Mouse (Mus musculus) G1E (cell line): ENCODE data around the gene Ptprcap. TPM values are rescaled to one million over a fixed set of nuclear protein-coding genes. Genes with fewer than 3 reads are reported as not detected.
A peak's percentile ranks its signal among the peaks of the same experiment; 100 is the strongest.

ENCODE experiments used
- ATAC-seq: 2 replicates; pipeline ENCODE4 v1.8.0; 2016; ENCODE audit warnings: mild to moderate bottlenecking; ENCODE audit not compliant: insufficient number of reproducible peaks, poor library complexity, low FRiP score, severe bottlenecking; ENCODE audit errors: extremely low read depth
- DNase-seq: peaks from one replicate; pipeline ENCODE4 v3.0.0; 2012; ENCODE audit warnings: low spot score
- H3K27me3 ChIP-seq: 2 replicates; pipeline ENCODE4 v1.6.1; 2012; ENCODE audit warnings: mild to moderate bottlenecking, low read length, inconsistent platforms; ENCODE audit not compliant: insufficient read depth
- H3K36me3 ChIP-seq: replicated peaks from 2 replicates; pipeline ENCODE3; 2012; ENCODE audit warnings: mild to moderate bottlenecking, inconsistent platforms
- H3K4me1 ChIP-seq: 2 replicates; pipeline ENCODE4 v1.6.1; 2012; ENCODE audit warnings: low read depth, low read length, inconsistent platforms, mixed read lengths; ENCODE audit not compliant: insufficient read depth
- H3K4me3 ChIP-seq: 2 replicates; pipeline ENCODE4 v1.5.1; 2012; ENCODE audit warnings: low read depth, mild to moderate bottlenecking, inconsistent platforms, low read length, moderate library complexity, mixed read lengths
- H3K9me3 ChIP-seq: replicated peaks from 2 replicates; pipeline ENCODE4 v1.6.1; 2012; ENCODE audit warnings: inconsistent platforms
- CTCF ChIP-seq: IDR thresholded peaks from 2 replicates; pipeline ENCODE4 v1.5.1; 2012; ENCODE audit warnings: low read depth, low read length, inconsistent platforms, mixed read lengths
- GATA1 ChIP-seq: IDR thresholded peaks from 2 replicates; pipeline ENCODE4 v1.6.1; 2012; ENCODE audit warnings: borderline replicate concordance, low read length, inconsistent platforms, mixed read lengths
- GATA2 ChIP-seq: IDR thresholded peaks from 2 replicates; pipeline ENCODE4 v1.6.1; 2012; ENCODE audit warnings: low read depth, low read length, inconsistent platforms, borderline replicate concordance
- POLR2AphosphoS5 ChIP-seq: IDR thresholded peaks from 2 replicates; pipeline ENCODE4 v1.6.1; 2012; ENCODE audit warnings: low read depth, low read length, inconsistent platforms; ENCODE audit not compliant: insufficient replicate concordance
- TAL1 ChIP-seq: conservative IDR thresholded peaks from 2 replicates; pipeline ENCODE4 v1.6.1; 2012; ENCODE audit warnings: low read depth, low read length, inconsistent platforms, mixed read lengths
- polyA plus RNA-seq: library from polyadenylated mRNA; stranded (reverse); fragments of >175 nt; gene quantifications from 2 replicates; pipeline ENCODE4 v1.2.3, GENCODE M21; 2012
- total RNA-seq, 2 experiments: library from RNA; stranded (forward) in 1 of 2; stranded (reverse) in 1 of 2; fragments of 200-1000 nt in 1 of 2; fragments of >200 nt in 1 of 2; fragmentation: Nextera tagmentation in 1 of 2; gene quantifications; 2 replicates each; pipeline ENCODE4 v1.2.3; 2014 to 2017

Gene Ptprcap
- total and polyA plus RNA-seq, 3 experiments: 34.6 to 261 (median 88.5) TPM

GRCm38 (mm10) chr19:4181892-4182291, 28.5 kb downstream of the Ptprcap start:
- Histone ChIP-seq H3K9me3 (no peaks in the 10 kb centered on the region), H3K4me3 (no peak overlapping the region), H3K4me1 (peaks cover 26% of the 10 kb centered on the region), H3K36me3 (peaks cover 53% of the 10 kb centered on the region), H3K27me3 (peaks cover 17% of the 10 kb centered on the region)
- ATAC-seq: no peak
- no peak for TF ChIP-seq TAL1
- DNase-seq: no peak

DNA sequence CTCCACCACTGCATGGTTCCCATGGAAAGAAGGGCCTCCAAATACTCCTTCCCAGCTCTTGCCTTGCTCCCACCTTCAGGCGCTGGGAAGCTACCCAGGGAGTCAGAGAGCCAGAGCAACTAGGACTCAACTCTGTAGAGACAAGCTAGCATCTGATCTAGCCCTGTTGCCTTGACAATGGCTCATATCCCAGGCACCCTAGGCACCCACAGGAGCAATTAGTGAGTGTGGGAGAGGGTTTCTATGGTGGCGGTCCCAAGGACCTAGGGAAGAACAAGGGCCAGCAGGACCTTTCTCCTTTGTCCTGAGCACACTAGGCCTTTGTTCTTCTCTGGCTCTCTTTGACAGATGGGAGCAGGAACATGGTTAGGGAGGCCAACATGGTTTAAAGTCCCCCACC, 30.3 kb downstream of the Ptprcap start:
- Histone ChIP-seq H3K9me3 (no peaks in the 10 kb centered on the region), H3K4me1 (peaks cover 33% of the 10 kb centered on the region), H3K27me3 (peaks cover 10% of the 10 kb centered on the region), H3K4me3 (no peak overlapping the region), H3K36me3 (peaks cover 70% of the 10 kb centered on the region)
- ATAC-seq (no peak), DNase-seq (no peak)
- no peak for TF ChIP-seq POLR2AphosphoS5
- no peak for TF ChIP-seq GATA1
- TF ChIP-seq CTCF: no peak
- no peak for TF ChIP-seq GATA2
- TF ChIP-seq TAL1: no peak

DNA sequence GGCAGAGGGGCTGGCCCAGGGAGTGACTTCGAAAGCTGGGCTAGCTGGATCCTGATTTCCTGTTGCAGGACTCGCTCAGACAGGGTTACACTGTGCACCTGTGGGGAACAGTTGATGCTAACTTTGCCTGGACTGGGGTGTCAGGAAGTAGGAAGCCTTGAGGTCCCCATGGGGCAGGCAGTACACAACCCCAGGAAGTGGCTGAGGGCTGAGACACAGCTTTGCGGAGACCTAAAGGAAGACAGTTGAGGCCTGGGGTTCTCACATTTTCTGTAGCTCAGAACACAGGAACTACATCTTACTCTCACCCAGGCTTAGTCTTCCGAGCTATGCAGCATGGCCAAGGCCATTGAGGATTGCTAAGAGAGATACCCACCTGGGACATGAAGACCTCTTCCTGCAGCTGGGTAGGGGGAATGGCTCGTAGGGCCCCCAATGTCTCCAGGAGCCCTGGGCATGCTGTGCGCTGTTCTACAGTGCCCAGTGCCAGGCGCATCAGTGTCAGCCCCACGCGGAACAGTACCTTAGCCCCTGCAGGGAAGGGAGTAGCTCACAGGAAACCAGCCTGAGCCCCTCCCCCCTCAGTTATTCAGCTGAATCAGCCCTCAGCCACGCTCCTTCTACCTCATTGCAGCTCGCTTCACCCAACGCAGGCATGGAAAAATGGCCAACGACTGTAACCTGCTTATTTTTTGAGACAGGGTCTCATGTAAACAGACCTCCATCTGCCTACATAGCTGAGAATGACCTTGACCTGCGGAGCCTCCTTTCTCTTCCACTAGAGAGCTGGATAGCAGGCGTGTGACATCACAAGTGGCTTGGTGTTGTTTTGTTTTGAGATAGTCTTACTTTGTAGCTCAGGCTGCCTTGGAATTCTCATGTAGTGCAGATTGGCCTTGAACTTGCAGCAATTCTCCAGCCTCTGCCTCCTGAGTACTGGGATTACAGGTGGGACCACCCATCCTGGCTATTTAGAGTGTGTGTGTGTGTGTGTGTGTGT, 31.9 kb downstream of the Ptprcap start:
- H3K4me1 ChIP-seq: peaks cover 43% of the 10 kb centered on the region
- H3K36me3 ChIP-seq: peaks cover 81% of the 10 kb centered on the region
- ATAC-seq (no peak), DNase-seq (no peak)
- H3K9me3 ChIP-seq: no peaks in the 10 kb centered on the region
- no peak overlapping the region for H3K4me3 ChIP-seq
- H3K27me3 ChIP-seq: peaks cover 4% of the 10 kb centered on the region
- TF ChIP-seq CTCF: no peak
- TF ChIP-seq TAL1: no peak
- TF ChIP-seq GATA2: no peak
- TF ChIP-seq GATA1: no peak
- no peak for TF ChIP-seq POLR2AphosphoS5

DNA sequence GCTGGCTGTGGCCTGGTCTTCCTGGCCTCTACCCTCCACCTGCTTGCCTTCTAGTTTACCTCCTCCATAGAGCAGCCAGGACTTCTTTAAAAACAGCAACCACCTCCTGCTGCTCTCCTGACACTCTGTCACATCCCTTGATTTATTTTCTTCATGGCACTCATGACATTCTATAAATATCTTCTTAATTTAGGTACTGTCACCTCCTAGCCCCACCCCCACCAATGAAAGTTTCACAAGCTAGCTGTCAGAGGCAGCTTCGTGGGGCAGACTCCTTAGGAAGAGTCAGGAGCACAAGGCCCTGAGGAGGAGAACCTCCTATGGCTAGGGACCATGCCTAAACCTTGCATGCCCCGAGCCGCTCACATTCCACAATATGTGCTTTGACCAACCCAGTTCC, 33.9 kb downstream of the Ptprcap start:
- no peaks in the 10 kb centered on the region; the same call in 1 of the 2 replicates for H3K27me3 ChIP-seq
- TF ChIP-seq TAL1 (no peak), GATA1 (no peak), POLR2AphosphoS5 (no peak), CTCF (no peak)
- DNase-seq (no peak), ATAC-seq (no peak)
- H3K36me3 ChIP-seq: peaks cover 72% of the 10 kb centered on the region
- no peaks in the 10 kb centered on the region for H3K9me3 ChIP-seq
- H3K4me1 ChIP-seq: peaks cover 52% of the 10 kb centered on the region
- no peak overlapping the region for H3K4me3 ChIP-seq

DNA sequence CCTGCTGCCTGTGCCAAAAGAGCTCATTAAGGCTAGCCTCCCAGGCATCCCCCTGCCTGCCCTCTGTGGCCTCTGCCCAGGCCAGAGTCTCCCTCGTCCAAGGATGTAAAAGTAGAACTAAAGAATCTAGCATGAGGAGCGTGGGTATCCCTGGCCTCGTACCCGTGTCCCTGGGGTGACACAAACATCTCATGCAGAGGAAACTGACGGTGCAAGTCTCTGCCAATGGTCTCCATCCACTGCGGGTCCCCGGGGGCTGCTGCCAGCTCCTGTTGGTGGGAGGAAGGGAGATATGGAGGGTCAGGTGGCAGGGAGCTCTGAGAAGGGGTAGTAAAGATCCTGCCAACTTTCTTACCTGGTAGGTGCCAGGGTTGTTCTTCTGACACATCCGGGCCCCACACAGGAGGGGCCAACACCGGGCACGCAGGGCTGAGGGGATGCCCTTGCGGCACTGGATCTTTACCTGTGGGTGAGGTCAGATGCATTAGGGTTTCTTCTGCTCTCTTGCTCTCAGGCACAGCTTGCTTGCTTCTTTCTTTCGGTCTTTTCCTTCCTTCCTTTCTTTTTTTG, 35.7 kb downstream of the Ptprcap start:
- DNase-seq: no peak
- Histone ChIP-seq H3K36me3 (peaks cover 70% of the 10 kb centered on the region), H3K4me1 (peaks cover 65% of the 10 kb centered on the region), H3K4me3 (no peak overlapping the region), H3K9me3 (no peaks in the 10 kb centered on the region), H3K27me3 (no peaks in the 10 kb centered on the region; the same call in 1 of the 2 replicates)
- ATAC-seq: no peak
- no peak for TF ChIP-seq GATA2
- TF ChIP-seq GATA1: no peak
- no peak for TF ChIP-seq CTCF
- no peak for TF ChIP-seq POLR2AphosphoS5
- TF ChIP-seq TAL1: no peak

DNA sequence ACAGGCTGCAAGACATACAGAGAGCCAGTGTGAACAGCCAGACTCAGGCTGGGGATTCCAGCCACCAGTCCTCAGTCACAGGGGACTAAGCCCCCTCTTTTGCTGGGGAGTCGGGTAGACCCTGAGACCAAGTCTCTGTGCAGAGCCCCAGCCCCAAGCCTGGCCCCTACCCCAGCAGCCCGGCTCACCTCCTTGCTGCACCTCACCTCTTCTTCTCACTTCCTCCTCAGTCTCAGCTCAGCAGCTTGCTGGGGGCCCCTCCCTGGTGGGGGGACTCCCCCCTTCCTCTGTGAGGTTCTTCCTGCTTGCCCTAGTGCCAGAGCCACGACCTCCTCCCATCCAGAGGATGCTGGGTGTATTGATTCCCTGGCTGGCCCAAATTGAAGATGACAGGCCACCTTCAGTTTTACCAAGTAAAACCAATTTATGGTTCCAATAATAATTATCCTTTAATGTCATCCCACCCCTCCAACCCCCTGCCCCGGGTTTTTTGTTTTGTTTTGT, 37.5 kb downstream of the Ptprcap start, which contains the start of gene Tbc1d10c:
TSS of gene Tbc1d10c (minus strand) at position 454 of the 504 bp plus-strand sequence.
- no peaks in the 10 kb centered on the region for H3K9me3 ChIP-seq
- H3K27me3 ChIP-seq: no peaks in the 10 kb centered on the region; the same call in 1 of the 2 replicates
- TF ChIP-seq CTCF (no peak), GATA1 (no peak), POLR2AphosphoS5 (no peak), TAL1 (no peak), GATA2 (no peak)
- peaks cover 67% of the 10 kb centered on the region for H3K4me1 ChIP-seq
- H3K36me3 ChIP-seq: peaks cover 70% of the 10 kb centered on the region
- DNase-seq (peak; percentile 84), ATAC-seq (peak; percentile 54)
- peak within 1 kb of the TSS; percentile 78 for H3K4me3 ChIP-seq
